Mouse (Mus musculus) limb, embryonic 15.5 days (tissue): ENCODE results near the gene Gm5148. TPM values are rescaled to one million over a fixed set of nuclear protein-coding genes. Genes with fewer than 3 reads are reported as not detected.
A peak's percentile ranks its signal among the peaks of the same experiment; 100 is the strongest.

Experiments used
- ATAC-seq: fragments of 200-750 bp; cut with Nextera tagmentation; 2 replicates; pipeline ENCODE4 v1.8.0; 2017; ENCODE audit warnings: low read depth, moderate TSS enrichment; ENCODE audit not compliant: insufficient number of reproducible peaks, low FRiP score, low TSS enrichment
- H3K27ac ChIP-seq: fragments of 300-500 bp; sonication (generic); 2 replicates; pipeline ENCODE4 v1.5.1; 2015; ENCODE audit warnings: moderate library complexity, mild to moderate bottlenecking, inconsistent platforms
- H3K27me3 ChIP-seq: fragments of 300-500 bp; sonication (generic); 2 replicates; pipeline ENCODE4 v1.6.1; 2015; ENCODE audit warnings: inconsistent platforms
- H3K36me3 ChIP-seq: fragments of 300-500 bp; sonication (generic); 2 replicates; pipeline ENCODE4 v1.6.1; 2015; ENCODE audit warnings: inconsistent platforms
- H3K4me1 ChIP-seq: fragments of 300-500 bp; sonication (generic); 2 replicates; pipeline ENCODE4 v1.6.1; 2015; ENCODE audit warnings: inconsistent platforms
- H3K4me2 ChIP-seq: fragments of 300-500 bp; sonication (generic); 2 replicates; pipeline ENCODE4 v1.6.1; 2015; ENCODE audit warnings: mild to moderate bottlenecking, inconsistent platforms
- H3K4me3 ChIP-seq: fragments of 300-500 bp; sonication (generic); 2 replicates; pipeline ENCODE4 v1.5.1; 2015; ENCODE audit warnings: mild to moderate bottlenecking, inconsistent platforms
- H3K9ac ChIP-seq: fragments of 300-500 bp; sonication (generic); 2 replicates; pipeline ENCODE4 v1.6.1; 2015; ENCODE audit warnings: inconsistent platforms
- H3K9me3 ChIP-seq: fragments of 300-500 bp; sonication (generic); 2 replicates; pipeline ENCODE4 v1.6.1; 2016; ENCODE audit warnings: inconsistent platforms
- WGBS: fragments of 180-500 bp; shearing (Covaris S2); methylation state at CpG from one replicate; pipeline ENCODE4 v1.1.7; 2015; 5-methylcytosine and 5-hydroxymethylcytosine counted together
- polyA plus RNA-seq: library from polyadenylated mRNA; unstranded; fragments of >200 nt; fragmentation: Nextera tagmentation; extraction: Ambion mirVana; gene quantifications from 2 replicates; pipeline ENCODE4 v1.2.1, GENCODE M21; 2015

Gm5148 gene
- polyA plus RNA-seq, 1 experiment from 2014 or later = 5.4 TPM

- Histone ChIP-seq H3K27ac (peak overlapping the region; percentile 77), H3K9ac (no peak overlapping the region), H3K36me3 (no peaks in the 10 kb centered on the region), H3K9me3 (no peaks in the 10 kb centered on the region), H3K4me3 (no peak overlapping the region), H3K27me3 (no peaks in the 10 kb centered on the region), H3K4me1 (peaks cover 27% of the 10 kb centered on the region), H3K4me2 (no peak overlapping the region)
- 20% methylated on average over 9 of the region's 9 CpGs for WGBS
- peak; percentile 80; the same call in 1 of the 2 replicates for ATAC-seq
These were observed 11.8 kb downstream of the Gm5148 start for GRCm38 (mm10) chr3:37712501-37712900.

- Histone ChIP-seq H3K4me1 (peaks cover 24% of the 10 kb centered on the region), H3K9ac (no peak overlapping the region), H3K27me3 (no peaks in the 10 kb centered on the region), H3K27ac (peak overlapping the region; percentile 77), H3K4me2 (no peak overlapping the region), H3K9me3 (no peaks in the 10 kb centered on the region), H3K36me3 (no peaks in the 10 kb centered on the region), H3K4me3 (no peak overlapping the region)
- no peak for ATAC-seq
- WGBS = 84% methylated on average over 4 of the region's 4 CpGs
These were observed 12.7 kb downstream of the Gm5148 start for GRCm38 (mm10) chr3:37711639-37712038.

GRCm38 (mm10) chr3:37707801-37708200 lies 16.5 kb downstream of the Gm5148 start:
- peaks cover 19% of the 10 kb centered on the region for H3K4me1 ChIP-seq
- no peak overlapping the region for H3K9ac ChIP-seq
- H3K4me2 ChIP-seq = no peak overlapping the region
- no peaks in the 10 kb centered on the region for H3K9me3 ChIP-seq
- no peak overlapping the region for H3K27ac ChIP-seq
- H3K27me3 ChIP-seq = no peaks in the 10 kb centered on the region
- 84% methylated on average over 6 of the region's 6 CpGs for WGBS
- no peak overlapping the region for H3K4me3 ChIP-seq
- H3K36me3 ChIP-seq = no peaks in the 10 kb centered on the region
- no peak for ATAC-seq

GRCm38 (mm10) chr3:37706439-37706838 lies 17.9 kb downstream of the Gm5148 start:
- Histone ChIP-seq H3K4me2 (no peak overlapping the region), H3K27ac (no peak overlapping the region), H3K9me3 (no peaks in the 10 kb centered on the region), H3K9ac (no peak overlapping the region), H3K4me1 (peaks cover 9% of the 10 kb centered on the region), H3K36me3 (no peaks in the 10 kb centered on the region), H3K27me3 (no peaks in the 10 kb centered on the region), H3K4me3 (no peak overlapping the region)
- 68% methylated on average over 4 of the region's 4 CpGs for WGBS
- no peak for ATAC-seq

GRCm38 (mm10) chr3:37705436-37705835 lies 18.9 kb downstream of the Gm5148 start:
- no peaks in the 10 kb centered on the region for H3K9me3 ChIP-seq
- H3K27ac ChIP-seq = peak overlapping the region; percentile 69
- H3K4me1 ChIP-seq = peaks cover 9% of the 10 kb centered on the region
- H3K9ac ChIP-seq = no peak overlapping the region
- no peak overlapping the region for H3K4me3 ChIP-seq
- H3K27me3 ChIP-seq = no peaks in the 10 kb centered on the region
- no peak overlapping the region for H3K4me2 ChIP-seq
- 24% methylated on average over 6 of the region's 6 CpGs for WGBS
- no peaks in the 10 kb centered on the region for H3K36me3 ChIP-seq
- no peak for ATAC-seq

GRCm38 (mm10) chr3:37704701-37705279 lies 19.5 kb downstream of the Gm5148 start:
- H3K36me3 ChIP-seq = no peaks in the 10 kb centered on the region
- H3K4me2 ChIP-seq = 0 out of 2 replicates have a peak overlapping the region, but pooled peaks have one; percentile 7
- no peaks in the 10 kb centered on the region for H3K27me3 ChIP-seq
- H3K9ac ChIP-seq = no peak overlapping the region
- no peaks in the 10 kb centered on the region for H3K9me3 ChIP-seq
- peak overlapping the region; percentile 69 for H3K27ac ChIP-seq
- peaks cover 9% of the 10 kb centered on the region for H3K4me1 ChIP-seq
- ATAC-seq = no peak
- no peak overlapping the region for H3K4me3 ChIP-seq
- WGBS = 50% methylated on average over 14 of the region's 14 CpGs

GRCm38 (mm10) chr3:37703066-37703465 lies 21.2 kb downstream of the Gm5148 start:
- Histone ChIP-seq H3K4me1 (peaks cover 9% of the 10 kb centered on the region), H3K9me3 (no peaks in the 10 kb centered on the region), H3K27ac (no peak overlapping the region), H3K9ac (no peak overlapping the region), H3K36me3 (no peaks in the 10 kb centered on the region), H3K4me3 (no peak overlapping the region), H3K27me3 (no peaks in the 10 kb centered on the region), H3K4me2 (no peak overlapping the region)
- no peak for ATAC-seq
- 88% methylated on average over 6 of the region's 6 CpGs for WGBS

- no peak overlapping the region for H3K27ac ChIP-seq
- no peaks in the 10 kb centered on the region for H3K4me1 ChIP-seq
- H3K36me3 ChIP-seq = no peaks in the 10 kb centered on the region
- no peaks in the 10 kb centered on the region for H3K9me3 ChIP-seq
- H3K9ac ChIP-seq = no peak overlapping the region
- H3K4me3 ChIP-seq = no peak overlapping the region
- no peak overlapping the region for H3K4me2 ChIP-seq
- no peak for ATAC-seq
- no peaks in the 10 kb centered on the region for H3K27me3 ChIP-seq
- 77% methylated on average over 8 of the region's 8 CpGs for WGBS
These were observed 30.7 kb downstream of the Gm5148 start for GRCm38 (mm10) chr3:37693552-37693951.

GRCm38 (mm10) chr3:37692945-37693344 lies 31.3 kb downstream of the Gm5148 start:
- 79% methylated on average over 4 of the region's 4 CpGs for WGBS
- no peak for ATAC-seq
- H3K36me3 ChIP-seq = no peaks in the 10 kb centered on the region
- no peaks in the 10 kb centered on the region for H3K9me3 ChIP-seq
- no peak overlapping the region for H3K27ac ChIP-seq
- H3K4me3 ChIP-seq = no peak overlapping the region
- H3K27me3 ChIP-seq = no peaks in the 10 kb centered on the region
- no peak overlapping the region for H3K9ac ChIP-seq
- no peaks in the 10 kb centered on the region for H3K4me1 ChIP-seq
- no peak overlapping the region for H3K4me2 ChIP-seq

GRCm38 (mm10) chr3:37687158-37687980 lies 36.9 kb downstream of the Gm5148 start:
- no peaks in the 10 kb centered on the region for H3K27me3 ChIP-seq
- ATAC-seq = no peak; the same call in 1 of the 2 replicates
- 25% methylated on average over 28 of the region's 28 CpGs for WGBS
- no peak overlapping the region for H3K9ac ChIP-seq
- H3K27ac ChIP-seq = peak overlapping the region; percentile 48; the same call in 1 of the 2 replicates
- H3K4me2 ChIP-seq = peak overlapping the region; percentile 56
- peak overlapping the region; percentile 36 for H3K4me3 ChIP-seq
- H3K9me3 ChIP-seq = no peaks in the 10 kb centered on the region
- H3K4me1 ChIP-seq = peaks cover 9% of the 10 kb centered on the region; the same call in 1 of the 2 replicates
- no peaks in the 10 kb centered on the region for H3K36me3 ChIP-seq

GRCm38 (mm10) chr3:37686751-37687150 lies 37.5 kb downstream of the Gm5148 start:
- 24% methylated on average over 6 of the region's 6 CpGs for WGBS
- peaks cover 9% of the 10 kb centered on the region; the same call in 1 of the 2 replicates for H3K4me1 ChIP-seq
- H3K9ac ChIP-seq = no peak overlapping the region
- peak overlapping the region; percentile 24; the same call in 1 of the 2 replicates for H3K27ac ChIP-seq
- peak overlapping the region; percentile 56 for H3K4me2 ChIP-seq
- no peaks in the 10 kb centered on the region for H3K36me3 ChIP-seq
- H3K9me3 ChIP-seq = no peaks in the 10 kb centered on the region
- peak overlapping the region; percentile 36 for H3K4me3 ChIP-seq
- ATAC-seq = no peak
- no peaks in the 10 kb centered on the region for H3K27me3 ChIP-seq

- 46% methylated on average over 7 of the region's 7 CpGs for WGBS
- Histone ChIP-seq H3K4me2 (no peak overlapping the region), H3K36me3 (no peaks in the 10 kb centered on the region), H3K4me1 (peaks cover 9% of the 10 kb centered on the region; the same call in 1 of the 2 replicates), H3K9ac (no peak overlapping the region), H3K27me3 (no peaks in the 10 kb centered on the region), H3K27ac (no peak overlapping the region), H3K4me3 (no peak overlapping the region), H3K9me3 (no peaks in the 10 kb centered on the region)
- no peak for ATAC-seq
These were observed 38.1 kb downstream of the Gm5148 start for GRCm38 (mm10) chr3:37686219-37686618.
